Mouse (Mus musculus) limb, embryonic 13.5 days (tissue): ENCODE measurements around the gene Fgf6. TPM values are rescaled to one million over a fixed set of nuclear protein-coding genes. Genes with fewer than 3 reads are reported as not detected.

Experiments
- polyA plus RNA-seq: library from polyadenylated mRNA; unstranded; fragments of >200 nt; fragmentation: Nextera tagmentation; extraction: Ambion mirVana; gene quantifications from 2 replicates; pipeline ENCODE4 v1.2.1, GENCODE M21; 2015

Gene Fgf6
- polyA plus RNA-seq, 1 experiment from 2014 or later, result 1.5 TPM

Other genes with a start within 250 kb of the Fgf6 start
- gene Ndufa9, start 166.4 kb upstream of the Fgf6 start, polyA plus RNA-seq, result 186 and 195 TPM in 2 replicates
- gene Akap3, start 162.5 kb upstream of the Fgf6 start, polyA plus RNA-seq, result 0.09 TPM in 1 of 2 replicates, not detected in the other
- gene Dyrk4, start 93.7 kb upstream of the Fgf6 start, polyA plus RNA-seq, result not detected in 2 replicates
- 54.3 and 63.8 TPM in 2 replicates for gene Rad51ap1, start 76.0 kb upstream of the Fgf6 start, polyA plus RNA-seq
- gene D6Wsu163e, start 75.6 kb upstream of the Fgf6 start, polyA plus RNA-seq, result 17.2 and 18.0 TPM in 2 replicates
- gene Fgf23, start 57.3 kb downstream of the Fgf6 start, polyA plus RNA-seq, result 0.17 TPM in 1 of 2 replicates, not detected in the other
- 3.1 and 3.6 TPM in 2 replicates for gene Tigar, start 94.0 kb downstream of the Fgf6 start, polyA plus RNA-seq
- gene Ccnd2, start 136.6 kb downstream of the Fgf6 start, polyA plus RNA-seq, result 1,475 and 1,588 TPM in 2 replicates